Mouse (Mus musculus) CD8-positive naive resting alpha-beta T cell, adult 2 months (primary cell): ENCODE results near the gene Olfr850.

Source experiments
- DNase-seq, 2 experiments: peaks; one replicate each; pipeline ENCODE4 v3.0.0; 2022; ENCODE audit warnings: low read depth in 2 of 2, low spot score in 2 of 2

The Olfr850 gene

DNA sequence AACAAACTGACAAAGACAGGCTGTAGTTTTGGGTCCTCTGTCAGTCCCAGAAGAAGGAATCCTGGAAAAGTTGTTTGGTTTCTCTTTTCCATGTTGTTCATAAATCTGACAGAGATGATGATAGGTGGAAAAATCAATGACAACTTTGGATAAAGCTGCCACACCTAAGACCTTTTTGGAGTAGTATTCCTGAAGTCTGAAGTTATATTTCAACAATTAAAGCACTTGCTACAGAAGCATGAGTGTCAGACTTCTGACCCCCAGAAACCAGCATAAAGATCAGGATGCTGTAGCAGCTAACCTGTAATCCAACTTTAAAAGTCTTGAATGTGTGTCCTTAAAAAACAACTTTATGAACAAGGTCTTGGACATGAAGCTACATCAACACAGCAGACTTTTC is at the start of gene Olfr850:
Gene Olfr850 (minus strand): TSS at position 101 of the 400 bp plus-strand sequence.
- DNase-seq: no peak

- no peak for DNase-seq
Measured at GRCm38 (mm10) chr9:19492995-19493394, 14.9 kb upstream of the Olfr850 start, which contains the start of gene Olfr851. Gene Olfr851 (plus strand): TSS chr9:19493295.

- no peak for DNase-seq
Measured at GRCm38 (mm10) chr9:19439966-19440365, 38.1 kb downstream of the Olfr850 start, which contains the start of gene Olfr849. Gene Olfr849 (plus strand): TSS chr9:19440266.
